In genomic region chr2:93190771-93191487, GRCm38 (mm10) we compare ENCODE assay signal across 9 mouse cellular contexts.
DNase-seq lines count a peak whose midpoint lies in the region.
"Had no signal": no experiment of that assay in that cellular context is flagged by ENCODE, and none has a peak within 500 bp of the region (broad histone marks: within the 10 kb centered on the region; RNA-seq: fewer than 3 reads in every experiment).

No protein-coding gene starts in this region.

- peak; percentile 72 for DNase-seq in embryo, embryonic 10 days (ENCODE audit: low spot score)
- no peak for DNase-seq in embryo, embryonic 9.5 days (ENCODE audit: extremely low spot score)
- DNase-seq in spleen, postnatal 36 days (ENCODE audit: low spot score in 2 of 2), result peak; percentile 84
- DNase-seq in spleen, postnatal 14 days (ENCODE audit: low spot score in 2 of 2), result no peak
- peak; percentile 59 for DNase-seq in mesoderm, embryonic 11.5 days (ENCODE audit: low read depth, low spot score)
- peak; percentile 48 to 63 for DNase-seq in thymus, postnatal 36 days
- no peak for DNase-seq in right cerebral cortex, postnatal 25 days
- no peak for DNase-seq in yolk sac, embryonic 10.5 days (ENCODE audit: low spot score)
- DNase-seq: cerebellum, adult 11 months had no signal

Comparison
In these comparisons a context has a peak if more than half of its experiments do, and no peak if none do; other contexts are left out.
1. DNase-seq: peak in embryo, embryonic 10 days (single experiment), spleen, postnatal 36 days (2 of 2), mesoderm, embryonic 11.5 days (single experiment) and thymus, postnatal 36 days (2 of 2); none in embryo, embryonic 9.5 days (single experiment), spleen, postnatal 14 days (0 of 2), right cerebral cortex, postnatal 25 days (single experiment) and yolk sac, embryonic 10.5 days (single experiment).